Comparison of ENCODE assay signal across 29 mouse cellular contexts in genomic region chr11:112400069-112400468, GRCm38 (mm10).
DNase-seq lines count a peak whose midpoint lies in the region; ATAC-seq lines count a peak whose summit lies in the region.
"Had no signal": no experiment of that assay in that cellular context is flagged by ENCODE, and none has a peak within 500 bp of the region (broad histone marks: within the 10 kb centered on the region; RNA-seq: fewer than 3 reads in every experiment).

No protein-coding gene starts in this region.

- H3K27ac ChIP-seq in embryonic facial prominence, embryonic 14.5 days (replicated peaks; ENCODE audit: low read depth, low read length) = no peak overlapping the region
- H3K27ac ChIP-seq in embryonic facial prominence, embryonic 10.5 days (replicated peaks) = no peak overlapping the region
- H3K27ac ChIP-seq: embryonic facial prominence, embryonic 13.5 days; forebrain, embryonic 10.5 days; forebrain, embryonic 13.5 days; heart, adult 2 months; heart, embryonic 10.5 days; heart, embryonic 13.5 days; hindbrain, embryonic 14.5 days; hindbrain, postnatal 0 days had no signal

- no peaks in the 10 kb centered on the region for H3K9me3 ChIP-seq in embryonic facial prominence, embryonic 14.5 days (ENCODE audit: control insufficient read depth, low read length)
- H3K9me3 ChIP-seq in embryonic facial prominence, embryonic 10.5 days = no peaks in the 10 kb centered on the region
- H3K9me3 ChIP-seq: embryonic facial prominence, embryonic 13.5 days; forebrain, embryonic 10.5 days; forebrain, embryonic 13.5 days; heart, embryonic 10.5 days had no signal

- H3K4me1 ChIP-seq in embryonic facial prominence, embryonic 14.5 days (ENCODE audit: control insufficient read depth, insufficient read depth, low read length) = no peaks in the 10 kb centered on the region
- H3K4me1 ChIP-seq in embryonic facial prominence, embryonic 10.5 days = no peaks in the 10 kb centered on the region; the same call in 1 of the 2 replicates
- H3K4me1 ChIP-seq: embryonic facial prominence, embryonic 13.5 days; forebrain, embryonic 10.5 days; forebrain, embryonic 13.5 days; heart, embryonic 10.5 days; heart, embryonic 13.5 days had no signal

- H3K36me3 ChIP-seq in embryonic facial prominence, embryonic 14.5 days (ENCODE audit: control insufficient read depth, insufficient read depth, low read length) = no peaks in the 10 kb centered on the region
- H3K36me3 ChIP-seq in embryonic facial prominence, embryonic 10.5 days (replicated peaks) = no peaks in the 10 kb centered on the region
- H3K36me3 ChIP-seq: embryonic facial prominence, embryonic 13.5 days; forebrain, embryonic 10.5 days; heart, embryonic 10.5 days; heart, embryonic 13.5 days had no signal

- H3K4me3 ChIP-seq in embryonic facial prominence, embryonic 14.5 days (ENCODE audit: low read depth, low read length) = no peak overlapping the region
- no peak overlapping the region for H3K4me3 ChIP-seq in embryonic facial prominence, embryonic 10.5 days
- H3K4me3 ChIP-seq: embryonic facial prominence, embryonic 13.5 days; forebrain, embryonic 10.5 days; forebrain, embryonic 13.5 days; heart, adult 2 months; heart, embryonic 10.5 days; heart, embryonic 13.5 days had no signal

- no peak for ATAC-seq in embryonic facial prominence, embryonic 14.5 days (ENCODE audit: low read depth)
- ATAC-seq: forebrain, embryonic 13.5 days; forebrain, embryonic 16.5 days; hindbrain, postnatal 0 days; inflammation-experienced regulatory T-cells, adult 6 months; Patski had no signal

- H3K4me2 ChIP-seq in embryonic facial prominence, embryonic 14.5 days (ENCODE audit: low read depth, low read length) = no peak overlapping the region
- H3K4me2 ChIP-seq: embryonic facial prominence, embryonic 13.5 days; forebrain, embryonic 13.5 days; heart, embryonic 13.5 days; hindbrain, embryonic 14.5 days had no signal

- 80% methylated on average over 3 of the region's 3 CpGs for WGBS in embryonic facial prominence, embryonic 14.5 days
- 88% methylated on average over 3 of the region's 3 CpGs for WGBS in embryonic facial prominence, embryonic 10.5 days

- H3K9ac ChIP-seq in embryonic facial prominence, embryonic 14.5 days (ENCODE audit: low read depth, low read length) = no peak overlapping the region
- H3K9ac ChIP-seq: embryonic facial prominence, embryonic 13.5 days; forebrain, embryonic 13.5 days; heart, embryonic 13.5 days; hindbrain, embryonic 14.5 days had no signal

- H3K27me3 ChIP-seq in embryonic facial prominence, embryonic 14.5 days (replicated peaks; ENCODE audit: control insufficient read depth, insufficient read depth, low read length) = no peaks in the 10 kb centered on the region
- H3K27me3 ChIP-seq in embryonic facial prominence, embryonic 10.5 days (replicated peaks; ENCODE audit: low read depth, poor library complexity, severe bottlenecking) = no peaks in the 10 kb centered on the region
- H3K27me3 ChIP-seq: forebrain, embryonic 13.5 days; heart, embryonic 13.5 days; Patski had no signal

- peak; percentile 8 for DNase-seq in embryonic facial prominence, embryonic 14.5 days (ENCODE audit: low spot score)
- DNase-seq in embryonic facial prominence, embryonic 10.5 days (ENCODE audit: low spot score) = no peak
- peak; percentile 3 to 26 for DNase-seq in frontal cortex, postnatal 36 days (ENCODE audit: low spot score in 2 of 2)
- no peak for DNase-seq in frontal cortex, postnatal 25 days (ENCODE audit: low spot score in 2 of 2)
- DNase-seq in right cerebral cortex, adult 18-20 months = peak; percentile 28
- DNase-seq in right cerebral cortex, postnatal 14 days = no peak
- DNase-seq in brain, adult 2 months (ENCODE audit: low read depth, low spot score) = peak; percentile 61
- no peak for DNase-seq in Muller cell, postnatal 12 days (ENCODE audit: inconsistent ontology term)
- DNase-seq: adrenal gland, postnatal 10 days; adrenal gland, postnatal 36 days; cerebellum, adult 11 months; cerebellum, adult 2 months; cerebellum, adult 9-11 months; cerebellum, postnatal 25 days; gastrocnemius, postnatal 10 days; gastrocnemius, postnatal 36 days; heart, adult 2 months; heart, postnatal 14 days; heart, postnatal 4 days had no signal

Comparison
In these comparisons a context has a peak if more than half of its experiments do, and no peak if none do; other contexts are left out.
1. DNase-seq: peak in embryonic facial prominence, embryonic 14.5 days (single experiment), frontal cortex, postnatal 36 days (2 of 2), right cerebral cortex, adult 18-20 months (single experiment) and brain, adult 2 months (single experiment); none in embryonic facial prominence, embryonic 10.5 days (single experiment), frontal cortex, postnatal 25 days (0 of 2), right cerebral cortex, postnatal 14 days (single experiment) and Muller cell, postnatal 12 days (single experiment).